Mouse (Mus musculus): ENCODE results near the gene Vasp. TPM values are rescaled to one million over a fixed set of nuclear protein-coding genes. Genes with fewer than 3 reads are reported as not detected.

Vasp gene
- polyA plus RNA-seq, 1 experiment: 194 TPM

DNA sequence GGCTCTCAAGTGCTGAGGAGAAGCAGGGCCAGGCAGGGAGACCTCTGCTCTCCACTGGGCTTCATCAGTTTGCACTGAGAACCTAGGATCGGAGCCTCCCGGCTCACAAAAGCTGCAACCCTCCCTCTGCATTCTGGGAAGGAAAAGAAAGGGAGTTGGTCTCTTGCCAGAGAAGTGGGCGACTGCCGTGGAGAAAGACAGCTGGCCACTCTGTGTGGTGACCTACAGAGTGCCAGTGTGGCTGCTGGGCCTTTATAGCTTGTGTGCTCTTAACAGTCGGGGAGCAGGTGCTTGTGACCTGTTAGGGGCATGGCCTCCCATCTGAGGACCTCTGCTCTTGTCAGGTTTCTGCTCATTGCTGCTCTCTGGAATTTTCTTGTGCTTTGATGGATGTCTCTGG is 27.8 kb downstream of the Vasp start:
- DNase-seq: no peak
- 55% methylated on average over 5 of the region's 5 CpGs for WGBS
- Histone ChIP-seq H3K4me1 (ENCODE audit: control insufficient read depth, insufficient read depth, low read length) (peaks cover 6% of the 10 kb centered on the region), H3K4me3 (replicated peaks; ENCODE audit: extremely low read depth, low read depth, low read length) (no peak overlapping the region)
- TF ChIP-seq CTCF (IDR thresholded peaks at IDR 0.05; ENCODE audit: insufficient read depth, low read length) (no peak), POLR2A (IDR thresholded peaks at IDR 0.05; ENCODE audit: borderline replicate concordance, extremely low read depth, low read depth, low read length) (no peak)

DNA sequence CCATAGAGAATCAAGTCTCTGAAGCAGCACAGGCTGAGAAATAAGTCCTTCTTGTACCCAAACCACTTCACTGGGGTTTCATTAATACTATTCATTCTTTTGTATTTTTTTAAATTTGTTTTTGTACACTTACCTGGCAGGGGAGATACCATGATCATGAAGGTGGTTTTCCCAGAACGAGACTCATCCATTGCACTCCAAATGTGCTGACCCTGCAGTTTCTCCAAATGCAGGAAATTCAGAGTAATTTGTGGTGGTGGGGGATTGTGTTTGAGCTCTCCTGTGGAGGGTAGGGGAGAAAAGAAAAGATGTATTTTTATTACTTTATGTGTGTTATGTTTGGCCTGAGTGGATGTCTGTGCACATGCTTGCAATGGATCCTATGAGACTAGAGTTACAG is 29.6 kb downstream of the Vasp start:
- no peak for TF ChIP-seq CTCF (IDR thresholded peaks at IDR 0.05; ENCODE audit: insufficient read depth, low read length)
- WGBS: 88% methylated on average over 1 of the region's 1 CpGs
- Histone ChIP-seq H3K4me1 (ENCODE audit: control insufficient read depth, insufficient read depth, low read length) (peaks cover 6% of the 10 kb centered on the region), H3K4me3 (replicated peaks; ENCODE audit: extremely low read depth, low read depth, low read length) (no peak overlapping the region)
- DNase-seq: no peak

DNA sequence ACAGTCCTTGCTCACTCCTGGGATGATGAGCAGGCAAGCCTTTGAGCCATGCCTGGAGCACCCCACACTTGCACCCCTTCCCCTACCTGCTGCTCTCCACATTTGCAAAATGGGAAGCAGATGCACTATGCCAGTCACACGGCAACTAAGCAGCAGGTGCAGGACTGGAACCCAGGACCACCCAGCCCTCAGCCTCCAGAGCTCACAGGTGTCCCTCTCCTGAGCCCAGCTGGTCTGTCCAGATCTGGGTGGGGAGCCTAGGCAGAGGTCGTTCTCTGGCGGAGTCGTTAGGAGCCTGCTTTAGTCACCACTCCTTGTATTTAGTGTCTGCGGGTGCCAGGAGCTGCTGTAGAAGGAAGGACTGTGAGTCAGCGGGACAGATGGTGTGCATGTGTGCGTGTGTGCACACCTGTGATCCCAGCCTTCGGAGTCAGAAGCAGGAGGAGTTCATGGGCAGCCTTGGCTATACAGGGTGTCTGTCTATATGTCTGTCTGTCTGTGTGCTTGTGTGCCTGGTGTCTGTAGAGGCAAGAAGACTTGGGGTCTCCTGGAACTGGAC is 30.6 kb downstream of the Vasp start:
- Histone ChIP-seq H3K4me1 (ENCODE audit: control insufficient read depth, insufficient read depth, low read length) (peaks cover 6% of the 10 kb centered on the region), H3K4me3 (replicated peaks; ENCODE audit: extremely low read depth, low read depth, low read length) (no peak overlapping the region)
- TF ChIP-seq POLR2A (IDR thresholded peaks at IDR 0.05; ENCODE audit: borderline replicate concordance, extremely low read depth, low read depth, low read length) (no peak), CTCF (IDR thresholded peaks at IDR 0.05; ENCODE audit: insufficient read depth, low read length) (no peak)
- WGBS: 82% methylated on average over 8 of the region's 8 CpGs
- DNase-seq: no peak

DNA sequence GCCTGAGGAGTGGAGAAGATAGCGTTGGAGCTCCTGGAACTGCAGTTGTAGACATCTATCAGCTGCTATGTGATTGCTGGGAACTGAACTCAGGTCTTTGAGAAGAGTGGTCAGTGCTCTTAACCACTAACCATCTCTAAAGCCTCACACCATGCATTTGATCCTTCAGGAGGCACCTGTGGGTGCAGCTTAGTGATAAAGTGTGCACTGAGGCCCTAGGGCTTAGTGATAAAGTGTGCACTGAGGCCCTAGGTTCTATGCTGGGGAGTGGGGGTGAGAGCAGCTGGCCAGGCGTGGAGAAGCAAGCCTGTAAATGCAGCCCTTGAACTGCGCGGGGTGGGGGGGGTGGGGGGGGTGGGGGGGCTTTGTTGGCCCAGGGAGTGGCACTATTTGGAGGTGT is 31.6 kb downstream of the Vasp start:
- DNase-seq: no peak
- no peak for TF ChIP-seq POLR2A (IDR thresholded peaks at IDR 0.05; ENCODE audit: borderline replicate concordance, extremely low read depth, low read depth, low read length)
- TF ChIP-seq CTCF (IDR thresholded peaks at IDR 0.05; ENCODE audit: insufficient read depth, low read length): no peak
- Histone ChIP-seq H3K4me3 (replicated peaks; ENCODE audit: extremely low read depth, low read depth, low read length) (no peak overlapping the region), H3K4me1 (ENCODE audit: control insufficient read depth, insufficient read depth, low read length) (peaks cover 6% of the 10 kb centered on the region)
- WGBS: 68% methylated on average over 4 of the region's 4 CpGs

DNA sequence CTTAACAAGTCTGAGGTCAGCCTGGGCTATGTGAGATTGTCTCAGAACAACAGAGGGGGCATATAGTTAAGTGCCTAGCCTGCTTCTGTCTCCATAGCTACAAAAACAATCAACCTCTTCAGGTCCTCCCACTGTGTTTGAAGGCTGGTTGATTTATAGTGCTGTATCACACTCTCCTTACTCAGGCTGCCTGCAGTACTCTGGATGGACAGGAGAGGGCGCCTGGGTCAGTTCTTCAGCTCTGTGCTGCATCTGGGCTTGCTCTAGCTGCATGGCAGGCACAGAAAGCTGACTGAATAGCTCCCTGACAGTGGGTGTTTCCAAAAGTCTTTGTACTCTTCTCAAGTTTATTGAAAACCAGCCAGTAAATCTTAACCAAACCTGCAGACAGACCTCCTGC is 32.2 kb downstream of the Vasp start:
- no peak overlapping the region for H3K4me3 ChIP-seq (replicated peaks; ENCODE audit: extremely low read depth, low read depth, low read length)
- TF ChIP-seq CTCF (IDR thresholded peaks at IDR 0.05; ENCODE audit: insufficient read depth, low read length): peak; percentile 98
- no peak for TF ChIP-seq POLR2A (IDR thresholded peaks at IDR 0.05; ENCODE audit: borderline replicate concordance, extremely low read depth, low read depth, low read length)
- 0% methylated on average over 1 of the region's 1 CpGs for WGBS
- H3K4me1 ChIP-seq (ENCODE audit: control insufficient read depth, insufficient read depth, low read length): peaks cover 6% of the 10 kb centered on the region
- DNase-seq: peak; percentile 88

DNA sequence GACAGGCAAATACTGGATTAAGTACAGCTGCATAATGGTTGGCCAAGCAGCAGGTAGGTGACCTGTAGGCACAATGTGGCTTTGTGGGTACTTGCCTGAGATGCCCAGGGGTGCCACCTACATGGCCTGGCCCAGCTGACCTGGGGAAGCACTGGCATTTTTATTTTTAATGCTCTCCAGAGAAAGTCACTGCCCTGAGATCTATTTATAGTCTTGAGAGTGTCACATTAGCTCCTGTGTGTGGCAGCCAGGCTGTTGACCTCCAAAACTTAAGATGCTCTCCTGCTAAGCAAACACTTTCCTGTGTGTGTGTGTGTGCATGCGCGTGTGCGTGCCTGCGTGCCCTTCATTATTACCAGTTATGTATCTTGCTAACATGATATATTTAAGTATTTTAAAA is 33.3 kb downstream of the Vasp start:
- TF ChIP-seq POLR2A (IDR thresholded peaks at IDR 0.05; ENCODE audit: borderline replicate concordance, extremely low read depth, low read depth, low read length): no peak
- no peak for TF ChIP-seq CTCF (IDR thresholded peaks at IDR 0.05; ENCODE audit: insufficient read depth, low read length)
- H3K4me3 ChIP-seq (replicated peaks; ENCODE audit: extremely low read depth, low read depth, low read length): no peak overlapping the region
- peak; percentile 31 for DNase-seq
- peaks cover 6% of the 10 kb centered on the region for H3K4me1 ChIP-seq (ENCODE audit: control insufficient read depth, insufficient read depth, low read length)
- WGBS: 62% methylated on average over 4 of the region's 4 CpGs

DNA sequence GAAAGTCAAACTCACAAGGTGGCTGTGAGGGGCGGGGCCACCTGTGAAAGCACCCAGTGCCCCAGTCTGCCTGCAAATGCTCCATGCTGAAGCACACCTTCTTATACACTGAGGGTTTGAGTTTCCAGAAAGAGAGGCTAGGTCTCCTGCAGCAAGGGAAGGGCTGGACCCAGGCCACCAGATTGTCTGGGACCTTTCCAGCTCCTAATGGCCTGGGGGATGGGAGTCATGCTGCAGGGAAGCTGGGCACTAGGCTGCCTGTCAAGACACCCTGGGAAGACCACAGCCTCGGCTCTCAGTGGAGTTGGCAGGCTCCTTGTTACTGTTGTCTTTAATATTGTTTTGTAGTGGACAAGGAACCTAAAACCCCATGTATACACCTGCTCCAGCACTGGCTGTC is 35.2 kb downstream of the Vasp start:
- Histone ChIP-seq H3K4me3 (replicated peaks; ENCODE audit: extremely low read depth, low read depth, low read length) (no peak overlapping the region), H3K4me1 (ENCODE audit: control insufficient read depth, insufficient read depth, low read length) (peaks cover 6% of the 10 kb centered on the region)
- 69% methylated on average over 2 of the region's 2 CpGs for whole genome bisulfite sequencing
- DNase-seq: no peak
- no peak for TF ChIP-seq POLR2A (IDR thresholded peaks at IDR 0.05; ENCODE audit: borderline replicate concordance, extremely low read depth, low read depth, low read length)
- TF ChIP-seq CTCF (IDR thresholded peaks at IDR 0.05; ENCODE audit: insufficient read depth, low read length): no peak

DNA sequence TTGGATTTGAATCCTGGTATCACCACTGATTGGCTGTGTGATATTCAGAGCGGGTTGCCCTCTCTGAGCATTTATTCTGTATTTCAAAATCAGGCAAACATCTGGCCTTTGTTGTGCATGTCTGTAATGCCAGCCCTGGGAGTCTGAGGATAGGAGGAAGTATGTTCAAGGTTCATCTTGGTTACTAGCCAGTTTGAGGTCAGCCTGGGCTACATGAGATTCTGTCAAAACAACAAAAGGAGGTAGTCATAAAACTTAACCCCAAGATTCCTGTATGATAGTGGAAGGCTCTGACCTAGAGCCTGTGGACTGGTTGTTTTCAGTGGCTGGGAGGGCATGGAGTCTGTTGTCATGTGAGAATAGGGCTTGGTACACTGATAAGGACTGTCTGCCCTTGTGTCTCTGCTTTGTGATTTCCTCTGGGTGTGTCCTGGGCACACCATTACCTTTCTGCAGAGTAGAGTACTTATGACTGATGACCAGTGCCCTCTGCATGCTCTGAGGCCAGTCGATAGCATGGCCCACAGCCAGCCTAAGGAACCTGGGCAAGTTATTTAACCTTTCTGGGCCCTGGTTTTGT is 36.4 kb downstream of the Vasp start:
- H3K4me1 ChIP-seq (ENCODE audit: control insufficient read depth, insufficient read depth, low read length): peaks cover 6% of the 10 kb centered on the region
- no peak for DNase-seq
- 69% methylated on average over 2 of the region's 2 CpGs for WGBS
- TF ChIP-seq POLR2A (IDR thresholded peaks at IDR 0.05; ENCODE audit: borderline replicate concordance, extremely low read depth, low read depth, low read length) (no peak), CTCF (IDR thresholded peaks at IDR 0.05; ENCODE audit: insufficient read depth, low read length) (no peak)
- no peak overlapping the region for H3K4me3 ChIP-seq (replicated peaks; ENCODE audit: extremely low read depth, low read depth, low read length)

DNA sequence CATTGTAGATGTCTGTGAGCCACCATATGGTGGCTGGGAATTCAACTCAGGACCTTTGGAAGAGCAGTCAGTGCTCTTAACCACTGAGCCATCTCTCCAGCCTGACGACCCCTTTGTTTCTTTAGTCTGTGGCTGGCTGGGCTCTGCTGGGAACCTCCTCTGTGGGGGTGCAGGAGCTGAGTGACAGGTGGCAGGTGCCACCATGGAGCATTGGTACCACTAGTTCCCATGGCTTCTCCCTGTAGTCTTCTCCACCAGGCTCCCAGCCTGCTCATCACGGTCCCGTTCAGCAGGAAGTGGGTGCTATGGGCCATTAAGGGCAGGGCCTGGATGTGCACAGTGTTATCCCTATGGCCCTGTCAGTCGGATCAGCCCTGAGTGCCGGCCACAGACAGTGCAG is 37.0 kb downstream of the Vasp start:
- Histone ChIP-seq H3K4me3 (replicated peaks; ENCODE audit: extremely low read depth, low read depth, low read length) (no peak overlapping the region), H3K4me1 (ENCODE audit: control insufficient read depth, insufficient read depth, low read length) (peaks cover 3% of the 10 kb centered on the region)
- WGBS: 62% methylated on average over 5 of the region's 5 CpGs
- no peak for DNase-seq
- TF ChIP-seq POLR2A (IDR thresholded peaks at IDR 0.05; ENCODE audit: borderline replicate concordance, extremely low read depth, low read depth, low read length) (no peak), CTCF (IDR thresholded peaks at IDR 0.05; ENCODE audit: insufficient read depth, low read length) (no peak)

DNA sequence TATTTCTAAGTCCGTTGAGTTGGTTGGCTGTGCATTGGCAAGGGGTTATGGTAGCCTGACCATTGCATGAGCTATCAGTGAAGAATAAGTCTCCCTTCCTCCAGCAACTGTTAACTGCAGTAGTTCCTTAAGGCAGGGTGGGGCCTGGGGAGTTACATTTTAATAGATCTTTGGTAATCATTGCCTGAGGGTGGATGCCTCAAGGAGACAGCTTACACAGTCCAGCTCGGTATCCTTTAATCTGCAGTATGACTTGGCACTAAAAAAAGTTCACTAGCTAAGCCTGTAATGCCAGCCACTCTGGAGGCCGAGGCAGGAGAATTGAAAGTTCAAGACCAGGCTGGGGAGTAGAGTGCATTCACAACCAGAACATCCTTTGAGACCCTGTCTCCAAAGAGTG is 39.8 kb downstream of the Vasp start:
- H3K4me1 ChIP-seq (ENCODE audit: control insufficient read depth, insufficient read depth, low read length): peaks cover 7% of the 10 kb centered on the region
- DNase-seq: no peak
- no peak overlapping the region for H3K4me3 ChIP-seq (replicated peaks; ENCODE audit: extremely low read depth, low read depth, low read length)
- no peak for TF ChIP-seq POLR2A (IDR thresholded peaks at IDR 0.05; ENCODE audit: borderline replicate concordance, extremely low read depth, low read depth, low read length)
- no peak for TF ChIP-seq CTCF (IDR thresholded peaks at IDR 0.05; ENCODE audit: insufficient read depth, low read length)
- 84% methylated on average over 3 of the region's 3 CpGs for WGBS
